13 mouse cellular contexts compared by ENCODE assay signal in genomic region chr2:13557145-13558030, GRCm38 (mm10). TPM values are rescaled to one million over a fixed set of nuclear protein-coding genes. Genes with fewer than 3 reads are reported as not detected.
DNase-seq lines count a peak whose midpoint lies in the region; ATAC-seq and TF ChIP-seq lines count a peak whose summit lies in the region.
"Had no signal": no experiment of that assay in that cellular context is flagged by ENCODE, and none has a peak within 500 bp of the region (broad histone marks: within the 10 kb centered on the region; RNA-seq: fewer than 3 reads in every experiment).

No protein-coding gene starts in this region.

- H3K36me3 ChIP-seq in heart, embryonic 13.5 days, result no peaks in the 10 kb centered on the region
- no peaks in the 10 kb centered on the region for H3K36me3 ChIP-seq in midbrain, embryonic 10.5 days
- no peaks in the 10 kb centered on the region for H3K36me3 ChIP-seq in intestine, postnatal 0 days (ENCODE audit: control insufficient read depth, insufficient read depth)
- H3K36me3 ChIP-seq: forebrain, embryonic 12.5 days; liver, embryonic 13.5 days had no signal

- no peak overlapping the region for H3K4me2 ChIP-seq in heart, embryonic 13.5 days
- no peak overlapping the region for H3K4me2 ChIP-seq in intestine, postnatal 0 days (replicated peaks; ENCODE audit: low read depth)
- H3K4me2 ChIP-seq: forebrain, embryonic 12.5 days; liver, embryonic 13.5 days; midbrain, embryonic 11.5 days had no signal

- no peak for ATAC-seq in heart, embryonic 13.5 days (ENCODE audit: extremely low read depth, insufficient number of reproducible peaks, low FRiP score, low TSS enrichment)
- no peak for ATAC-seq in intestine, postnatal 0 days

- no peak overlapping the region for H3K9ac ChIP-seq in heart, embryonic 13.5 days
- H3K9ac ChIP-seq in intestine, postnatal 0 days (ENCODE audit: low read depth, low read length), result no peak overlapping the region
- H3K9ac ChIP-seq: forebrain, embryonic 12.5 days; liver, embryonic 13.5 days had no signal

- H3K4me3 ChIP-seq in heart, embryonic 13.5 days, result no peak overlapping the region
- no peak overlapping the region for H3K4me3 ChIP-seq in midbrain, embryonic 10.5 days
- H3K4me3 ChIP-seq in intestine, postnatal 0 days (ENCODE audit: low read depth, low read length), result no peak overlapping the region
- H3K4me3 ChIP-seq: forebrain, embryonic 12.5 days; liver, embryonic 13.5 days had no signal

- TF ChIP-seq CTCF in intestine, postnatal 0 days (IDR thresholded peaks at IDR 0.05; ENCODE audit: low read depth), result no peak

- H3K9me3 ChIP-seq in heart, embryonic 13.5 days, result no peaks in the 10 kb centered on the region
- no peaks in the 10 kb centered on the region for H3K9me3 ChIP-seq in midbrain, embryonic 10.5 days (replicated peaks)
- H3K9me3 ChIP-seq in intestine, postnatal 0 days (ENCODE audit: control insufficient read depth), result no peaks in the 10 kb centered on the region
- H3K9me3 ChIP-seq: forebrain, embryonic 12.5 days; liver, embryonic 13.5 days had no signal

- DNase-seq in heart, adult 8-10 months (ENCODE audit: low spot score), result peak; percentile 35
- no peak for DNase-seq in heart, postnatal 4 days
- peak; percentile 81 for DNase-seq in Muller cell, postnatal 12 days (ENCODE audit: inconsistent ontology term)
- DNase-seq in natural killer cell, adult 2 months (ENCODE audit: low spot score in 2 of 2), result peak; percentile 38 to 39
- no peak for DNase-seq in midbrain, embryonic 10.5 days (ENCODE audit: low spot score)
- DNase-seq in embryo, embryonic 10.5 days (ENCODE audit: low spot score), result no peak
- DNase-seq: adrenal gland, postnatal 25 days; cerebellum, postnatal 25 days; liver, embryonic 13.5 days had no signal

- peak overlapping the region; percentile 10; the same call in 1 of the 2 replicates for H3K27ac ChIP-seq in heart, embryonic 13.5 days (replicated peaks)
- H3K27ac ChIP-seq in midbrain, embryonic 10.5 days (replicated peaks), result no peak overlapping the region
- H3K27ac ChIP-seq in intestine, postnatal 0 days (ENCODE audit: low read depth, low read length), result no peak overlapping the region
- H3K27ac ChIP-seq: forebrain, embryonic 12.5 days; liver, embryonic 13.5 days had no signal

- peaks cover 37% of the 10 kb centered on the region for H3K4me1 ChIP-seq in heart, embryonic 13.5 days
- H3K4me1 ChIP-seq in midbrain, embryonic 10.5 days, result peaks cover 35% of the 10 kb centered on the region
- H3K4me1 ChIP-seq in intestine, postnatal 0 days (replicated peaks; ENCODE audit: control insufficient read depth, insufficient read depth, low read length), result no peaks in the 10 kb centered on the region

- 54% methylated on average over 9 of the region's 9 CpGs for WGBS in heart, embryonic 13.5 days
- WGBS in midbrain, embryonic 10.5 days, result 86% methylated on average over 9 of the region's 9 CpGs
- 74% methylated on average over 9 of the region's 9 CpGs for WGBS in intestine, postnatal 0 days

- no peaks in the 10 kb centered on the region for H3K27me3 ChIP-seq in heart, embryonic 13.5 days (replicated peaks)
- H3K27me3 ChIP-seq in midbrain, embryonic 10.5 days (ENCODE audit: low read depth, poor library complexity, severe bottlenecking), result no peaks in the 10 kb centered on the region
- no peaks in the 10 kb centered on the region for H3K27me3 ChIP-seq in intestine, postnatal 0 days (replicated peaks; ENCODE audit: control insufficient read depth, insufficient read depth, low read length)
- H3K27me3 ChIP-seq: forebrain, embryonic 12.5 days; liver, embryonic 13.5 days had no signal

RNA-seq across cellular contexts. Expression of gene Trdmt1, which starts 12.9 kb away (rescaled TPM):
- total RNA-seq in heart, adult 8-10 months (2022), result 1 to 10 TPM; 6.3 to 8.9 (median 7.5) TPM
- 10 to 100 TPM; 11.3 to 14.4 TPM for total RNA-seq in heart, postnatal 4 days (2021)
- 9.3 and 9.4 TPM in 2 replicates for polyA plus RNA-seq in heart, embryonic 13.5 days (2015; fragmentation: Nextera tagmentation; extraction: Ambion mirVana)
- polyA plus RNA-seq in midbrain, embryonic 10.5 days (2016; fragmentation: Nextera tagmentation; extraction: Ambion mirVana), result 9.3 and 9.5 TPM in 2 replicates
- 6.3 and 6.8 TPM in 2 replicates for polyA plus RNA-seq in intestine, postnatal 0 days (2015; fragmentation: Nextera tagmentation; extraction: Ambion mirVana)

RNA-seq across cellular contexts. Expression of gene Vim, which starts 16.3 kb away (rescaled TPM):
- 100 to 1,000 TPM; 214 to 291 (median 257) TPM for total RNA-seq in heart, adult 8-10 months (2022)
- total RNA-seq in heart, postnatal 4 days (2021), result 1,000 to 10,000 TPM; 1,329 to 1,381 TPM
- polyA plus RNA-seq in heart, embryonic 13.5 days (2015; fragmentation: Nextera tagmentation; extraction: Ambion mirVana), result 968 and 987 TPM in 2 replicates
- 1,116 and 1,227 TPM in 2 replicates for polyA plus RNA-seq in midbrain, embryonic 10.5 days (2016; fragmentation: Nextera tagmentation; extraction: Ambion mirVana)
- polyA plus RNA-seq in intestine, postnatal 0 days (2015; fragmentation: Nextera tagmentation; extraction: Ambion mirVana), result 272 and 299 TPM in 2 replicates

Comparison
In these comparisons a context has a peak if more than half of its experiments do, and no peak if none do; other contexts are left out.
1. DNase-seq: peak in heart, adult 8-10 months (single experiment), Muller cell, postnatal 12 days (single experiment) and natural killer cell, adult 2 months (2 of 2); none in heart, postnatal 4 days (single experiment), midbrain, embryonic 10.5 days (single experiment) and embryo, embryonic 10.5 days (single experiment).